Mouse (Mus musculus): ENCODE results near the gene Slc5a4a.

GRCm38 (mm10) chr10:76201416-76201815 is 54.2 kb downstream of the Slc5a4a start:
- TF ChIP-seq CTCF (IDR thresholded peaks at IDR 0.05; ENCODE audit: low read depth, low read length): no peak
- TF ChIP-seq POLR2A (IDR thresholded peaks at IDR 0.05; ENCODE audit: borderline replicate concordance, low read depth, low read length): no peak
